Mouse (Mus musculus) adrenal gland, adult 2 months (tissue): ENCODE results near the gene Il21r. TPM values are rescaled to one million over a fixed set of nuclear protein-coding genes. Genes with fewer than 3 reads are reported as not detected.

Experiments
- DNase-seq: peaks from one replicate; pipeline ENCODE4 v3.0.0; 2021
- polyA plus RNA-seq: library from polyadenylated mRNA; depleted of rRNA; stranded (reverse); fragments of >200 nt; gene quantifications from 2 replicates; pipeline ENCODE4 v1.2.3, GENCODE M21; 2012
- total RNA-seq, 2 experiments: library from RNA; stranded (reverse); gene quantifications; 2 replicates each; pipeline ENCODE4 v1.2.3; 2021

The Il21r gene
- total and polyA plus RNA-seq, 3 experiments = 0.52 to 2.4 (median 0.76) TPM

- DNase-seq = peak; percentile 13
Measured at GRCm38 (mm10) chr7:125574832-125575231, 28.4 kb upstream of the Il21r start.

- peak; percentile 37 for DNase-seq
Measured at GRCm38 (mm10) chr7:125575738-125576540, 27.3 kb upstream of the Il21r start.

- peak; percentile 86 for DNase-seq
Measured at GRCm38 (mm10) chr7:125576982-125577381, 26.2 kb upstream of the Il21r start.

- DNase-seq = peak; percentile 53
Measured at GRCm38 (mm10) chr7:125577486-125578088, 25.6 kb upstream of the Il21r start.

GRCm38 (mm10) chr7:125578106-125578505 lies 25.1 kb upstream of the Il21r start:
- peak; percentile 15 for DNase-seq

- no peak for DNase-seq
Measured at GRCm38 (mm10) chr7:125579545-125580219, 23.5 kb upstream of the Il21r start.

GRCm38 (mm10) chr7:125580220-125580549 lies 23.0 kb upstream of the Il21r start:
- DNase-seq = no peak

GRCm38 (mm10) chr7:125580625-125581316 lies 22.5 kb upstream of the Il21r start:
- DNase-seq = peak; percentile 11

GRCm38 (mm10) chr7:125581317-125581672 lies 21.9 kb upstream of the Il21r start:
- DNase-seq = peak; percentile 91

- no peak for DNase-seq
Measured at GRCm38 (mm10) chr7:125583325-125584004, 19.8 kb upstream of the Il21r start.

- DNase-seq = no peak
Measured at GRCm38 (mm10) chr7:125584005-125584369, 19.2 kb upstream of the Il21r start.

GRCm38 (mm10) chr7:125586355-125586754 lies 16.9 kb upstream of the Il21r start:
- no peak for DNase-seq

- DNase-seq = no peak
Measured at GRCm38 (mm10) chr7:125588721-125589120, 14.5 kb upstream of the Il21r start.

GRCm38 (mm10) chr7:125589896-125590295 lies 13.3 kb upstream of the Il21r start:
- no peak for DNase-seq

GRCm38 (mm10) chr7:125593831-125594230 lies 9.4 kb upstream of the Il21r start:
- no peak for DNase-seq

- no peak for DNase-seq
Measured at GRCm38 (mm10) chr7:125596406-125596805, 6.8 kb upstream of the Il21r start.

GRCm38 (mm10) chr7:125597083-125597482 lies 6.1 kb upstream of the Il21r start:
- DNase-seq = no peak

GRCm38 (mm10) chr7:125597516-125598347 lies 5.5 kb upstream of the Il21r start:
- DNase-seq = no peak

GRCm38 (mm10) chr7:125599373-125599973 lies 3.8 kb upstream of the Il21r start:
- no peak for DNase-seq

- DNase-seq = no peak
Measured at GRCm38 (mm10) chr7:125600136-125600535, 3.1 kb upstream of the Il21r start.
